Comparison of ENCODE assay signal across 28 mouse cellular contexts in genomic region chr1:165670056-165670455, GRCm38 (mm10). TPM values are rescaled to one million over a fixed set of nuclear protein-coding genes. Genes with fewer than 3 reads are reported as not detected.
A peak's percentile ranks its signal among the peaks of the same experiment; 100 is the strongest.
DNase-seq lines count a peak whose midpoint lies in the region; ATAC-seq and TF ChIP-seq lines count a peak whose summit lies in the region.
"Had no signal": no experiment of that assay in that cellular context is flagged by ENCODE, and none has a peak within 500 bp of the region (broad histone marks: within the 10 kb centered on the region; RNA-seq: fewer than 3 reads in every experiment).

No protein-coding gene starts in this region.

- H3K9me3 ChIP-seq in heart, embryonic 12.5 days (replicated peaks): no peaks in the 10 kb centered on the region
- H3K9me3 ChIP-seq in heart, embryonic 16.5 days (replicated peaks; ENCODE audit: control insufficient read depth, low read length): no peaks in the 10 kb centered on the region
- H3K9me3 ChIP-seq: embryonic facial prominence, embryonic 10.5 days; embryonic facial prominence, embryonic 13.5 days; forebrain, embryonic 12.5 days; forebrain, embryonic 15.5 days; hindbrain, embryonic 10.5 days; hindbrain, embryonic 13.5 days; intestine, embryonic 15.5 days had no signal

- peaks cover 11% of the 10 kb centered on the region; the same call in 1 of the 2 replicates for H3K36me3 ChIP-seq in heart, adult 2 months (ENCODE audit: control insufficient read depth, insufficient read depth, low read length)
- H3K36me3 ChIP-seq in heart, embryonic 12.5 days: peaks cover 35% of the 10 kb centered on the region
- H3K36me3 ChIP-seq in heart, embryonic 16.5 days (ENCODE audit: control insufficient read depth, insufficient read depth): peaks cover 10% of the 10 kb centered on the region; the same call in 1 of the 2 replicates
- H3K36me3 ChIP-seq: embryonic facial prominence, embryonic 10.5 days; embryonic facial prominence, embryonic 13.5 days; forebrain, embryonic 12.5 days; forebrain, embryonic 15.5 days; hindbrain, embryonic 10.5 days; hindbrain, embryonic 13.5 days; intestine, embryonic 15.5 days had no signal

- H3K79me2 ChIP-seq in heart, adult 2 months (replicated peaks; ENCODE audit: control insufficient read depth, insufficient read depth, low read length): peaks cover 2% of the 10 kb centered on the region

- no peak for TF ChIP-seq CTCF in heart, adult 2 months (IDR thresholded peaks at IDR 0.05)

- TF ChIP-seq POLR2A in heart, adult 2 months (IDR thresholded peaks at IDR 0.05; ENCODE audit: insufficient read depth, low read depth, low read length): no peak

- H3K4me1 ChIP-seq in heart, adult 2 months (ENCODE audit: control insufficient read depth, insufficient read depth, low read length): peaks cover 36% of the 10 kb centered on the region
- H3K4me1 ChIP-seq in heart, embryonic 12.5 days (replicated peaks): peaks cover 91% of the 10 kb centered on the region
- peaks cover 66% of the 10 kb centered on the region for H3K4me1 ChIP-seq in heart, embryonic 16.5 days (ENCODE audit: control insufficient read depth, insufficient read depth, low read length)
- H3K4me1 ChIP-seq: embryonic facial prominence, embryonic 13.5 days; forebrain, embryonic 12.5 days; forebrain, embryonic 15.5 days; intestine, embryonic 15.5 days had no signal

- no peaks in the 10 kb centered on the region for H3K27me3 ChIP-seq in heart, adult 2 months (ENCODE audit: control insufficient read depth, insufficient read depth, low read length)
- no peaks in the 10 kb centered on the region for H3K27me3 ChIP-seq in heart, embryonic 12.5 days (replicated peaks)
- no peaks in the 10 kb centered on the region for H3K27me3 ChIP-seq in heart, embryonic 16.5 days (ENCODE audit: control insufficient read depth, insufficient read depth, low read length)
- H3K27me3 ChIP-seq: embryonic facial prominence, embryonic 13.5 days; forebrain, embryonic 12.5 days; forebrain, embryonic 15.5 days; hindbrain, embryonic 13.5 days; intestine, embryonic 15.5 days had no signal

- intact Hi-C loops in heart, adult 2 months (cut with DNase I): no loop called here
- intact Hi-C loops in heart, postnatal 25 days (cut with DNase I): no loop called here
- intact Hi-C loops in heart, postnatal 14 days (cut with DNase I): no loop called here

- no peak overlapping the region for H3K4me2 ChIP-seq in heart, embryonic 12.5 days
- no peak overlapping the region for H3K4me2 ChIP-seq in heart, embryonic 16.5 days (ENCODE audit: low read depth, low read length)
- H3K4me2 ChIP-seq: embryonic facial prominence, embryonic 13.5 days; forebrain, embryonic 12.5 days; forebrain, embryonic 15.5 days; hindbrain, embryonic 13.5 days; intestine, embryonic 15.5 days had no signal

- ATAC-seq in heart, embryonic 12.5 days (ENCODE audit: insufficient number of reproducible peaks, low FRiP score): no peak
- ATAC-seq in heart, embryonic 16.5 days (replicated peaks; ENCODE audit: extremely low read depth, insufficient read depth, low FRiP score): no peak
- ATAC-seq: CD4-positive, CD25-positive, alpha-beta regulatory T cell, adult 4 months; forebrain, embryonic 15.5 days; hindbrain, embryonic 16.5 days; intestine, embryonic 15.5 days had no signal

- no peak overlapping the region for H3K9ac ChIP-seq in heart, adult 2 months (ENCODE audit: low read depth, low read length)
- peak overlapping the region; percentile 15; the same call in 1 of the 2 replicates for H3K9ac ChIP-seq in heart, embryonic 12.5 days
- peak overlapping the region; percentile 47 for H3K9ac ChIP-seq in heart, embryonic 16.5 days (ENCODE audit: low read length)
- H3K9ac ChIP-seq: embryonic facial prominence, embryonic 13.5 days; forebrain, embryonic 12.5 days; forebrain, embryonic 15.5 days; hindbrain, embryonic 13.5 days; intestine, embryonic 15.5 days had no signal

- no peak for TF ChIP-seq EP300 in heart, adult 2 months (IDR thresholded peaks at IDR 0.05; ENCODE audit: insufficient read depth, low read depth, low read length)

- no peak overlapping the region for H3K4me3 ChIP-seq in heart, adult 2 months
- H3K4me3 ChIP-seq in heart, embryonic 12.5 days: no peak overlapping the region
- H3K4me3 ChIP-seq in heart, embryonic 16.5 days (ENCODE audit: low read length): no peak overlapping the region
- H3K4me3 ChIP-seq: embryonic facial prominence, embryonic 10.5 days; embryonic facial prominence, embryonic 13.5 days; erythroblast, embryonic 14.5 days; forebrain, embryonic 12.5 days; forebrain, embryonic 15.5 days; hindbrain, embryonic 10.5 days; hindbrain, embryonic 13.5 days; intestine, embryonic 15.5 days had no signal

- peak overlapping the region; percentile 72 for H3K27ac ChIP-seq in heart, adult 2 months
- peak overlapping the region; percentile 90 for H3K27ac ChIP-seq in heart, embryonic 12.5 days (ENCODE audit: poor library complexity, severe bottlenecking)
- H3K27ac ChIP-seq in heart, embryonic 16.5 days (ENCODE audit: low read length): no peak overlapping the region
- H3K27ac ChIP-seq: embryonic facial prominence, embryonic 10.5 days; embryonic facial prominence, embryonic 13.5 days; forebrain, embryonic 12.5 days; forebrain, embryonic 15.5 days; hindbrain, embryonic 10.5 days; hindbrain, embryonic 13.5 days; intestine, embryonic 15.5 days had no signal

- WGBS in heart, adult 2 months: 56% methylated on average over 6 of the region's 6 CpGs
- WGBS in heart, embryonic 12.5 days: 40% methylated on average over 6 of the region's 6 CpGs
- 56% methylated on average over 6 of the region's 6 CpGs for WGBS in heart, embryonic 16.5 days

- no peak for DNase-seq in heart, adult 2 months
- no peak for DNase-seq in heart, postnatal 25 days (ENCODE audit: low spot score)
- no peak for DNase-seq in heart, adult 8-10 months (ENCODE audit: low spot score)
- no peak for DNase-seq in heart, postnatal 14 days
- DNase-seq in testis, postnatal 14 days (ENCODE audit: low spot score): peak; percentile 83
- no peak for DNase-seq in thymus, postnatal 14 days
- DNase-seq: adrenal gland, adult 2 months; adrenal gland, postnatal 14 days; cerebellum, adult 11 months; cerebellum, adult 2 months; cerebellum, adult 9-11 months; cerebellum, postnatal 36 days; embryo, embryonic 11 days; gastrocnemius, postnatal 36 days; kidney, adult 11 months; kidney, adult 8-10 months had no signal

RNA-seq across cellular contexts. Expression of gene Mpzl1, which starts 35.7 kb away (rescaled TPM):
- 10 to 100 TPM; 15.1 to 19.7 TPM for total RNA-seq in heart, adult 2 months (2021)
- 18.3 and 25.6 TPM in 2 replicates for polyA plus RNA-seq in heart, adult 2 months (2012; rRNA removed)
- total RNA-seq in heart, postnatal 25 days (2021): 10 to 100 TPM; 20.8 to 20.9 TPM
- 126 and 135 TPM in 2 replicates for polyA plus RNA-seq in heart, embryonic 12.5 days (2016; fragmentation: Nextera tagmentation; extraction: Ambion mirVana)
- total RNA-seq in heart, adult 8-10 months (2022): 10 to 100 TPM; 12.3 to 13.6 (median 12.4) TPM
- polyA plus RNA-seq in heart, embryonic 16.5 days (2015; fragmentation: Nextera tagmentation; extraction: Ambion mirVana): 95.3 and 104 TPM in 2 replicates
- 10 to 100 TPM; 33.3 to 34.1 TPM for total RNA-seq in heart, postnatal 14 days (2021)

RNA-seq across cellular contexts. Expression of gene Rcsd1, which starts 39.5 kb away (rescaled TPM):
- 10 to 100 TPM; 68.7 to 81.5 TPM for total RNA-seq in heart, adult 2 months (2021)
- polyA plus RNA-seq in heart, adult 2 months (2012; rRNA removed): 57.2 and 86.2 TPM in 2 replicates
- 10 to 100 TPM; 79.6 to 81.5 TPM for total RNA-seq in heart, postnatal 25 days (2021)
- 113 and 122 TPM in 2 replicates for polyA plus RNA-seq in heart, embryonic 12.5 days (2016; fragmentation: Nextera tagmentation; extraction: Ambion mirVana)
- 10 to 100 TPM; 64.0 to 99.3 (median 73.2) TPM for total RNA-seq in heart, adult 8-10 months (2022)
- polyA plus RNA-seq in heart, embryonic 16.5 days (2015; fragmentation: Nextera tagmentation; extraction: Ambion mirVana): 99.3 and 111 TPM in 2 replicates
- 100 to 1,000 TPM; 103 to 109 TPM for total RNA-seq in heart, postnatal 14 days (2021)
